Mouse (Mus musculus) spleen, postnatal 36 days (tissue): Measurements from ENCODE around the gene Aox4.
A peak's percentile ranks its signal among the peaks of the same experiment; 100 is the strongest.

ENCODE experiments used
- DNase-seq, 2 experiments: peaks; one replicate each; pipeline ENCODE4 v3.0.0; 2022; ENCODE audit warnings: low spot score in 2 of 2, mixed read lengths in 1 of 2

The Aox4 gene

GRCm38 (mm10) chr1:58244487-58244886 is 34.3 kb downstream of the Aox4 start:
- DNase-seq: peak; percentile 12 to 42

- DNase-seq: no peak
Observed at GRCm38 (mm10) chr1:58248518-58248917, 38.3 kb downstream of the Aox4 start.

- DNase-seq: no peak
Observed at GRCm38 (mm10) chr1:58253466-58253865, 43.3 kb downstream of the Aox4 start.

- no peak for DNase-seq
Observed at GRCm38 (mm10) chr1:58257195-58257991, 47.2 kb downstream of the Aox4 start.

DNA sequence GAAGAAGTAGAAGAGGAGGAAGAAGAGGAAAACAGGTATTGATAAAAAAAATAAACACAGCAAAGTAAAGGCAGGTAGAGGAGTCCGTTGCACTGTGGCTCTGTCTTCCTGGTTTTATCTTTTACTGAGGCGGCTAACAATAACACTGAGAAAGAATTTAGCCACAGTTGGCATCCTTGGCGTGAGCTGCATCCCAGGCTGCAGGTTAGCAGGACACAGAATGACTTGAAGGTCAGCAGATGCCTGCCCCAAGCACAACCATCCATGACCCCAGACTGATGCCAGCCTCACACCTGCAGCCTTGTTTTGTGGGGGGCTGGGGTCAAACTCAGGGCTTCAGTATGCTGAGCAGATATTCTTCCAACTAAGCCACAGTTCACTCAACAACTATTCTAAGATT is 50.1 kb downstream of the Aox4 start:
- no peak for DNase-seq

- no peak for DNase-seq
Observed at GRCm38 (mm10) chr1:58268231-58268630, 58.0 kb downstream of the Aox4 start.

DNA sequence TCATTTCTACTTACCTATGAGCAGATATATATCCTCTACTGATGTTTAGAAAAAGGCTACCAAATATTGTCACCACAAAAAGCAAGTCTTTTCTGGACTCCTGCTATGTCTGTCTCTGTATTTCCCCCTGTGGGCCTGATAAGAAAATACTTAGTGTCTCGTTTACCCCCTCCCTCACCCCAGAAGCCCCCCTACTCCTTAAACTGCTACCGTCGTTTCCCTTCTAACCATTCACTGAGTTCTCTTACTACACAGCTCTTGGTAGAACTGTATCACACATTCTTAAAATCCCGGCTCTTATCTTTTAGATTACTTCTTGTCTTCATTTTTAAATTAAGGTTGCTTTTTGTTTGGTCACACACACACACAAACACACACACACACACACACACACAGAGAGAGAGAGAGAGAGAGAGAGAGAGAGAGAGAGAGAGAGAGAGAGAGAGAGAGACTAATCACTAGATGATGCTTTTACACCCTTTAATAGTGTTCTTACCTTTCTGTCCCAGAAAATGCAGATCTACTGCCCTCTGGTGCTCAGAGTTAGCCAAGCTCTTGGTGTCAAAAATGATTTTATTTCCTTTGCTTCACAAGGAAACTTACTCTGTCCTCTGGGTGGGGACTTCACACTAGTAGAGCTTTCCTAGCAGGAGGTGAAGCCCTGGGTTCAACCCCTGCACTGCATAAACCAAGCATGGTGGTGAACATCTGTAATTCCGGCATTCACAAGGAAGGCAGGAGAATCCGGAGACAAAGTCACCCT is 60.8 kb downstream of the Aox4 start:
- peak; percentile 22 to 24 for DNase-seq

DNA sequence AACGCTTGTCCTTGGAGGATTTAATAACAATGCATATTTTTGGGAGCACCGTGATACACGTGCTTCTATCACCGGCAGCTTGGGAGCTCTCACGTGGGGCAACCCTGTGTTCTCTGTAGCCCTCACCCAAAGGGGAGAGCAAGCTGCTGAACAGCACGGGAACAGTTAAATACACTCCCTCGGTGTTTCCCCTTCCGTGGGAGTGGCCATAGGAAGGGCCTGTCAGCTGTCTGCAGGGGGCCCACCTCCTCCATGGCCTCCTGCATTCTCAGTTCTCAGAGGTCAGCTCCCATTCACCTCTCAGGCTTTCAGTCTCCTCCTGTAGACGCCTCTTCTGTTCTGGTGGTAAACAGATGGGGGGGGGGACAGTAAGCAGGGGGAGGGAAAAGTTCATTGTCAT is 65.7 kb downstream of the Aox4 start:
- DNase-seq: no peak

- no peak for DNase-seq
Observed at GRCm38 (mm10) chr1:58278026-58278425, 67.8 kb downstream of the Aox4 start, which contains the start of gene Aox2. Aox2 (plus strand) TSS chr1:58278326.

DNA sequence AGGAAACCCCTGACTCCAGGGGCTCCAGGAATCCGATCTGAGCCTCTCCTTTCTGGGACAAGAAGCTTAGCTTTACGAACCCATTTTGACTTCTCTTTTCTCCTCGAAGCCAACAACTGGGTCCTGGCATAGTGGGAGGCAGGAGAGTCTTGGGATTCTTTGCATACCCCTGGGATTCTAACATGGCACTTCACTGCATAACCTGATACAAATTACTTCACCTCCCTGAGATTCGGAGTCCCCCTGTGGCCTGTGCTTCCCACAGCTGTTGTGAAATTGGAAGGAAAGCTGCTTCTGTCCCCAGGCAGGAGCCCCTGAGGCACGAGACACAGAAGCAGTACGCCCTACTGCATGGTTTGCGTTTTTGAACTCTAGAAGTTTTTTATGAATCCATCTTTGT is 68.3 kb downstream of the Aox4 start:
- no peak for DNase-seq

DNA sequence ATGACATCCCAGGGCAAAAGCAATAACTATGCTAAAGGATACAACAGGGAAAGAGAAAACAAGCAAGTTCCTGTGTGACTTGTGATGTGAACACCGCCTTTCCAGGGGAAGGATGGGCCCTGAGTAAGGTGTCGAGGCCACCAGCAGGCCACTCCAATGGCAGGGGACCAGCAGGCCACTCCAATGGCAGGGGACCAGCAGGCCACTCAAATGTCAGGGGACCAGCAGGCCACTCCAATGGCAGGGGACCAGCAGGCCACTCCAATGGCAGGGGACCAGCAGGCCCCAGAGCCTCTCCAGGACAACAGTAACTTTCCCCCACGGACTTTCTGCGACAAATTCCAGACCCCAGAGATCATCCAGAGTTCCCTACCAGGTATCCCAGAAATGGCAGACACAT is 70.2 kb downstream of the Aox4 start:
- no peak for DNase-seq

- no peak for DNase-seq
Observed at GRCm38 (mm10) chr1:58280939-58281624, 70.9 kb downstream of the Aox4 start.

GRCm38 (mm10) chr1:58281625-58281988 is 71.4 kb downstream of the Aox4 start:
- no peak for DNase-seq

- no peak for DNase-seq
Observed at GRCm38 (mm10) chr1:58284505-58284904, 74.3 kb downstream of the Aox4 start.

- DNase-seq: no peak
Observed at GRCm38 (mm10) chr1:58288091-58288490, 77.9 kb downstream of the Aox4 start.

GRCm38 (mm10) chr1:58289863-58290469 is 79.8 kb downstream of the Aox4 start:
- DNase-seq: no peak

GRCm38 (mm10) chr1:58291394-58292300 is 81.5 kb downstream of the Aox4 start:
- no peak for DNase-seq

- DNase-seq: no peak
Observed at GRCm38 (mm10) chr1:58294730-58295129, 84.5 kb downstream of the Aox4 start.

- peak; percentile 55 to 66 for DNase-seq
Observed at GRCm38 (mm10) chr1:58296278-58296677, 86.1 kb downstream of the Aox4 start.

- no peak for DNase-seq
Observed at GRCm38 (mm10) chr1:58296821-58297220, 86.6 kb downstream of the Aox4 start.

DNA sequence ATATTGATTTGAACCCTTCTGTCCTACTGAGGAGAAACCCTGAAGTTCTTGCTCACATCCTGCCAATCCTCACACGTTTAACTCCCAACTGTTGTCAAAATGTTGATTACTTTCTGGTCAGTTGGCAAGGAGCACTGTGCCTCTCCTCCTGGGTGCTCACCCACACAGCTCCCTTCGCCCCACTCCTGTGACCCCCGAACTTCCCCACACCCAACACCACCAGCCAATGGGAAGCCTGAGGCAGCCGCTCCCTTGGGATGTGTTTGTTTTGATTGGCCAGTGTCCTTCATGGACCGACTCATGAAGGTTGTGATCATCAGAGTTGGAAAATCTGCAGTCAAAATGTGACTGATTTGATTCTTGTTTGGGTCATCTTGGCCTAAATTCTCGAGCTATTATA is 88.2 kb downstream of the Aox4 start:
- no peak for DNase-seq
